Mouse (Mus musculus) adrenal gland, adult 10 weeks (tissue): ENCODE measurements around the gene Gm20716. TPM values are rescaled to one million over a fixed set of nuclear protein-coding genes. Genes with fewer than 3 reads are reported as not detected.

Experiments
- polyA plus RNA-seq: library from polyadenylated mRNA; stranded (reverse); fragments of 350-450 nt; fragmentation: Illumina TruSeq; extraction: RNeasy Lipid Tissue Mini Kit (QIAGEN cat#74804); gene quantifications from one replicate; pipeline ENCODE4 v1.2.3, GENCODE M21; 2014; ENCODE audit warnings: low read depth, low replicate concordance

Gene Gm20716
- 129 TPM for polyA plus RNA-seq

GRCm38 (mm10) chr2:168230026-168230728, at the start of gene Gm20716, which contains the start of the genes Dpm1 and Mocs3:
Gene Gm20716, minus strand, starts transcription at chr2:168230364.
Gene Dpm1, minus strand, starts transcription at chr2:168230591.
Gene Mocs3, plus strand, starts transcription at chr2:168230622.

GRCm38 (mm10) chr2:168206725-168207644, 23.2 kb downstream of the Gm20716 start, which contains the start of gene Adnp:
Gene Adnp, minus strand, starts transcription at chr2:168207112.

Other genes starting within 250 kb of the Gm20716 start
- not detected for gene Ripor3, start 219.7 kb downstream of the Gm20716 start, polyA plus RNA-seq
- 0.87 TPM for gene Pard6b, start 149.4 kb downstream of the Gm20716 start, polyA plus RNA-seq
- 6.2 TPM for gene Adnp, start 23.3 kb downstream of the Gm20716 start, polyA plus RNA-seq
- gene Dpm1, start 227 bp upstream of the Gm20716 start, polyA plus RNA-seq = 191 TPM
- 2.9 TPM for gene Mocs3, start 258 bp upstream of the Gm20716 start, polyA plus RNA-seq
- gene Kcng1, start 51.4 kb upstream of the Gm20716 start, polyA plus RNA-seq = not detected